Mouse (Mus musculus) olfactory bulb, adult 2 months (tissue): ENCODE results near the gene Zhx3.

Experiments
- CTCF ChIP-seq: fragments of 200-500 bp; IDR thresholded peaks from 2 replicates; pipeline ENCODE4 v1.5.1; 2012; ENCODE audit warnings: low read depth, mild to moderate bottlenecking, low read length, moderate library complexity; ENCODE audit not compliant: insufficient read depth
- POLR2A ChIP-seq: fragments of 200-500 bp; IDR thresholded peaks from 2 replicates; pipeline ENCODE4 v1.6.1; 2012; ENCODE audit warnings: mild to moderate bottlenecking, low read depth, low read length, moderate library complexity; ENCODE audit not compliant: insufficient read depth

- TF ChIP-seq POLR2A (no peak), CTCF (no peak)
These were observed 107.7 kb downstream of the Zhx3 start for GRCm38 (mm10) chr2:160765096-160765495.
